In genomic region chr12:52604992-52605652, GRCm38 (mm10) we compare ENCODE assay signal across 8 mouse cellular contexts.
DNase-seq lines count a peak whose midpoint lies in the region; ATAC-seq and TF ChIP-seq lines count a peak whose summit lies in the region.

No protein-coding gene starts in this region.

- 0 out of 4 replicates have a peak, but pooled peaks cover 0 to 3% of the 10 kb centered on the region in 2 experiments for H3K4me1 ChIP-seq in heart, embryonic 14.5 days (ENCODE audit: control insufficient read depth in 2 of 2, insufficient read depth in 2 of 2, low read length in 2 of 2)
- peaks cover 0 to 7% of the 10 kb centered on the region in 2 experiments; a peak in 2 of 4 replicates for H3K4me1 ChIP-seq in MEL (ENCODE audit: control insufficient read depth in 1 of 2, insufficient read depth in 2 of 2, low read length in 2 of 2)
- no peaks in the 10 kb centered on the region; the same call in 1 of the 2 replicates for H3K4me1 ChIP-seq in heart, postnatal 0 days (ENCODE audit: control insufficient read depth, insufficient read depth)

- no peak for TF ChIP-seq RAD21 in MEL (IDR thresholded peaks at IDR 0.05; ENCODE audit: low read depth, low read length)

- peak in 1 of 2 experiments; percentile 25; a peak in 1 of 4 replicates for TF ChIP-seq EP300 in MEL (IDR thresholded peaks at IDR 0.05; ENCODE audit: low read depth in 1 of 2, low read length in 2 of 2)
- TF ChIP-seq EP300 in heart, postnatal 0 days (IDR thresholded peaks at IDR 0.05; ENCODE audit: low read depth), result no peak

- TF ChIP-seq CTCF in MEL (IDR thresholded peaks at IDR 0.05 in 2 of 3, conservative IDR thresholded peaks at IDR 0.05 in 1 of 3; ENCODE audit: control insufficient read depth in 1 of 3, insufficient read depth in 1 of 3, low read depth in 2 of 3, low read length in 3 of 3, poor library complexity in 1 of 3, severe bottlenecking in 1 of 3), result no peak
- no peak for TF ChIP-seq CTCF in heart, postnatal 0 days (IDR thresholded peaks at IDR 0.05; ENCODE audit: low read depth)

- H3K27ac ChIP-seq in heart, embryonic 14.5 days (replicated peaks in 1 of 2; ENCODE audit: control insufficient read depth in 1 of 2, insufficient read depth in 1 of 2, low read depth in 2 of 2, low read length in 2 of 2), result peak overlapping the region; percentile 95 to 96; a peak in 3 of 4 replicates
- peak overlapping the region; percentile 83 for H3K27ac ChIP-seq in MEL (ENCODE audit: control insufficient read depth, low read depth, low read length)
- peak overlapping the region; percentile 99 for H3K27ac ChIP-seq in heart, postnatal 0 days (ENCODE audit: low read depth)

- H3K9me3 ChIP-seq in heart, embryonic 14.5 days (ENCODE audit: control insufficient read depth, low read length), result no peaks in the 10 kb centered on the region
- no peaks in the 10 kb centered on the region for H3K9me3 ChIP-seq in MEL (replicated peaks; ENCODE audit: insufficient read depth, low read length)
- H3K9me3 ChIP-seq in heart, postnatal 0 days (replicated peaks; ENCODE audit: control insufficient read depth, low read length), result no peaks in the 10 kb centered on the region

- DNase-seq in heart, postnatal 36 days, result no peak
- peak; percentile 61 for DNase-seq in MEL (ENCODE audit: low read depth, low spot score)
- DNase-seq in heart, postnatal 0 days (ENCODE audit: low spot score), result no peak
- DNase-seq in adrenal gland, postnatal 14 days, result no peak
- no peak for DNase-seq in gastrocnemius, postnatal 14 days

- H3K9ac ChIP-seq in heart, embryonic 14.5 days (ENCODE audit: low read length), result peak overlapping the region; percentile 90
- H3K9ac ChIP-seq in MEL (ENCODE audit: control insufficient read depth, low read depth, low read length, poor library complexity, severe bottlenecking), result peak overlapping the region; percentile 78
- H3K9ac ChIP-seq in heart, postnatal 0 days (replicated peaks; ENCODE audit: low read depth, low read length), result peak overlapping the region; percentile 71

- no peak; a peak in 1 of 4 replicates for TF ChIP-seq POLR2A in MEL (IDR thresholded peaks at IDR 0.05; ENCODE audit: control insufficient read depth in 1 of 2, insufficient read depth in 1 of 2, low read depth in 1 of 2, low read length in 2 of 2, poor library complexity in 1 of 2)

- H3K36me3 ChIP-seq in heart, embryonic 14.5 days (ENCODE audit: control insufficient read depth, insufficient read depth, low read length), result no peaks in the 10 kb centered on the region
- peaks cover 0 to 7% of the 10 kb centered on the region in 2 experiments; a peak in 2 of 4 replicates for H3K36me3 ChIP-seq in MEL (ENCODE audit: control insufficient read depth in 1 of 2, insufficient read depth in 2 of 2, low read length in 2 of 2)
- no peaks in the 10 kb centered on the region for H3K36me3 ChIP-seq in heart, postnatal 0 days (replicated peaks; ENCODE audit: control insufficient read depth, insufficient read depth, low read length)

- ATAC-seq in heart, embryonic 14.5 days (ENCODE audit: insufficient number of reproducible peaks, insufficient read depth, low FRiP score, low read depth), result no peak
- ATAC-seq in heart, postnatal 0 days (ENCODE audit: insufficient read depth, low read depth), result no peak
- ATAC-seq in megakaryocyte-erythroid progenitor cell, adult 5-6 weeks (replicated peaks; ENCODE audit: low FRiP score, low TSS enrichment, poor library complexity, severe bottlenecking), result 0 out of 2 replicates have a peak, but pooled peaks have one; percentile 11
- ATAC-seq in frontal cortex, adult (ENCODE audit: low TSS enrichment), result no peak

- WGBS in heart, embryonic 14.5 days, result 46% methylated on average over 13 of the region's 13 CpGs
- WGBS in heart, postnatal 0 days, result 42% methylated on average over 13 of the region's 13 CpGs

- intact Hi-C loops in heart, postnatal 36 days (cut with DNase I), result loop anchor here (1.0 to 10.0 kb wide), 7 partner anchors 102 to 758 kb away; partner anchors contain the start of gene Arhgap5
- intact Hi-C loops in gastrocnemius, postnatal 14 days (cut with DNase I; ENCODE audit: low total_unique reads), result loop anchor here (5.0 kb wide), 1 partner anchor 103 kb away; the partner anchor contains the start of gene Arhgap5

- no peaks in the 10 kb centered on the region for H3K27me3 ChIP-seq in heart, embryonic 14.5 days (ENCODE audit: control insufficient read depth, insufficient read depth, low read length)
- no peaks in the 10 kb centered on the region for H3K27me3 ChIP-seq in MEL (ENCODE audit: control insufficient read depth in 1 of 2, insufficient read depth in 2 of 2, low read length in 2 of 2)
- no peaks in the 10 kb centered on the region for H3K27me3 ChIP-seq in heart, postnatal 0 days (ENCODE audit: control insufficient read depth, insufficient read depth, low read length)

- no peaks in the 10 kb centered on the region; the same call in 1 of the 2 replicates for H3K79me2 ChIP-seq in MEL (ENCODE audit: control insufficient read depth, insufficient read depth, low read length, poor library complexity)

- H3K4me2 ChIP-seq in heart, embryonic 14.5 days (ENCODE audit: low read length), result peak overlapping the region; percentile 78
- peak overlapping the region; percentile 90 for H3K4me2 ChIP-seq in heart, postnatal 0 days (ENCODE audit: low read depth, low read length)

- peak overlapping the region; percentile 69 to 98 for H3K4me3 ChIP-seq in heart, embryonic 14.5 days (ENCODE audit: control insufficient read depth in 1 of 2, insufficient read depth in 1 of 2, low read depth in 1 of 2, low read length in 2 of 2)
- H3K4me3 ChIP-seq in MEL (ENCODE audit: control insufficient read depth in 1 of 2, insufficient read depth in 1 of 2, low read depth in 2 of 2, low read length in 2 of 2), result peak overlapping the region; percentile 68 to 83
- H3K4me3 ChIP-seq in heart, postnatal 0 days (ENCODE audit: low read depth, low read length), result peak overlapping the region; percentile 94

TF ChIP-seq in MEL, 35 proteins besides CTCF, POLR2A, EP300 and RAD21:
- TF ChIP-seq MYB (IDR thresholded peaks at IDR 0.05; ENCODE audit: low read depth, low read length) (no peak), RCOR1 (IDR thresholded peaks at IDR 0.05; ENCODE audit: low read depth, low read length) (no peak), MYC (IDR thresholded peaks at IDR 0.05; ENCODE audit: low read depth, low read length) (peak; percentile 46), KAT2A (conservative IDR thresholded peaks at IDR 0.05; ENCODE audit: low read depth, low read length) (0 out of 2 replicates have a peak, but pooled peaks have one; percentile 12), MAZ (IDR thresholded peaks at IDR 0.05; ENCODE audit: low read depth, low read length) (no peak), MAFK (IDR thresholded peaks at IDR 0.05; ENCODE audit: borderline replicate concordance, low read depth, low read length) (no peak), SIN3A (IDR thresholded peaks at IDR 0.05; ENCODE audit: low read length) (peak; percentile 60; the same call in 1 of the 2 replicates), ZC3H11A (IDR thresholded peaks at IDR 0.05; ENCODE audit: low read depth, low read length) (no peak), GABPA (IDR thresholded peaks at IDR 0.05; ENCODE audit: low read depth, low read length) (peak; percentile 33; the same call in 1 of the 2 replicates), TBP (IDR thresholded peaks at IDR 0.05; ENCODE audit: low read depth, low read length) (no peak), TCF12 (IDR thresholded peaks at IDR 0.05; ENCODE audit: low read depth, low read length) (no peak), BHLHE40 (IDR thresholded peaks at IDR 0.05; ENCODE audit: borderline replicate concordance, low read depth, low read length) (no peak), USF1 (IDR thresholded peaks at IDR 0.05; ENCODE audit: low read depth, low read length) (peak; percentile 57), ZNF384 (IDR thresholded peaks at IDR 0.05; ENCODE audit: low read depth, low read length) (peak; percentile 82), USF2 (IDR thresholded peaks at IDR 0.05; ENCODE audit: borderline replicate concordance in 1 of 2, insufficient read depth in 1 of 2, low read depth in 1 of 2, low read length in 2 of 2) (no peak), E2F4 (IDR thresholded peaks at IDR 0.05; ENCODE audit: borderline replicate concordance, low read depth, low read length) (no peak), ZKSCAN1 (IDR thresholded peaks at IDR 0.05; ENCODE audit: low read depth, low read length) (no peak), CHD1 (IDR thresholded peaks at IDR 0.05; ENCODE audit: low read depth, low read length) (peak; percentile 79), CHD2 (IDR thresholded peaks at IDR 0.05; ENCODE audit: low read length) (no peak), ELF1 (IDR thresholded peaks at IDR 0.05; ENCODE audit: low read depth, low read length) (no peak), UBTF (IDR thresholded peaks at IDR 0.05; ENCODE audit: borderline replicate concordance, insufficient read depth, low read depth, low read length) (no peak), ETS1 (IDR thresholded peaks at IDR 0.05; ENCODE audit: low read depth, low read length) (peak; percentile 42; the same call in 1 of the 2 replicates), MAX (IDR thresholded peaks at IDR 0.05; ENCODE audit: low read length) (peak; percentile 74), JUND (IDR thresholded peaks at IDR 0.05; ENCODE audit: low read depth, low read length) (no peak), POLR2AphosphoS2 (IDR thresholded peaks at IDR 0.05; ENCODE audit: low read length) (no peak), TAL1 (IDR thresholded peaks at IDR 0.05; ENCODE audit: low read length) (no peak), POLR2AphosphoS5 (IDR thresholded peaks at IDR 0.05; ENCODE audit: borderline replicate concordance, low read depth, low read length) (no peak), NRF1 (IDR thresholded peaks at IDR 0.05; ENCODE audit: insufficient read depth, low read depth, low read length, poor library complexity, severe bottlenecking) (no peak), ZMIZ1 (IDR thresholded peaks at IDR 0.05; ENCODE audit: low read depth, low read length) (no peak), NELFE (IDR thresholded peaks at IDR 0.05; ENCODE audit: low read depth, low read length) (0 out of 2 replicates have a peak, but pooled peaks have one; percentile 33), SMC3 (IDR thresholded peaks at IDR 0.05; ENCODE audit: low read depth, low read length) (no peak), MEF2A (IDR thresholded peaks at IDR 0.05; ENCODE audit: extremely low read depth, insufficient replicate concordance, low read depth, low read length, poor library complexity, severe bottlenecking) (no peak), HCFC1 (IDR thresholded peaks at IDR 0.05; ENCODE audit: low read depth, low read length) (no peak), GATA1 (IDR thresholded peaks at IDR 0.05; ENCODE audit: low read depth, low read length) (no peak; the same call in 1 of the 2 replicates), MXI1 (IDR thresholded peaks at IDR 0.05; ENCODE audit: low read depth, low read length) (peak; percentile 68; the same call in 1 of the 2 replicates)
